Mouse (Mus musculus): ENCODE data around the gene B9d2.
A peak's percentile ranks its signal among the peaks of the same experiment; 100 is the strongest.

B9d2 gene

GRCm38 (mm10) chr7:25674719-25675300 is 5.8 kb upstream of the B9d2 start, which contains the start of gene Tmem91:
TSS of gene Tmem91 (minus strand) at chr7:25675166.
- DNase-seq (ENCODE audit: low read depth): peak; percentile 13

- no peak for DNase-seq (ENCODE audit: low read depth)
These were observed 5.2 kb upstream of the B9d2 start for GRCm38 (mm10) chr7:25675405-25675804.

DNA sequence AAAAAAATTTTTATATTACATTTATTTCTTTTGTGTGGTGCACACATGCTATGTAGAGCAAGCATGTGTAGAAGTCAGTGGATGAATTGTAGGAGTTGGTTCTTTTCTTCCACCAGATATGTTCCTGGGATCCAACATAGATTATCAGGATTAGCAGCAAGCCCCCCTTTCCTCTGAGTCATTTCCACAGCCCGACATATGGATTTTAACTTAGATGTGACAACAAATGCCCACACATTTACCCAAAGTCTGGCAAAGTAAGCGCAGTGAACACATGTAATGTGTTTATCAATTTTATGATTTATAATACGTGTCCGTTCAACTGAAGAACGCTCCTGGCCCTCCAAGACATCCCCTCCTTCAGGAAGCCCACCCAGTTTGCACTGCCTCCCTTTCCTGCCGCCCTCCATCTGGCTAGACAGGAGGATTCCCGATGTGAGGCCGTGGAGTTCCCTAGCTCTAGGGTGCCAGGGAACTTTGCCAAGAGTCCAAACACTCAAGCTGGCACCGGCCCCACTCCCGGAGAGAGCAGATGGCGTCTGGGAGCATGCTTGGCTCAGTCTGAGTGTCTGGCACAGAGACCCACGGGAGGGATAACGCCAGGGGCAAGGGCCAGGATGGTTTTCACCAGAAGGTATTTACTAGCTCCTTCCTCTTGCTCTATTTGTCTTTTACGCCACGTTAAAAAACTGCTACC is 4.3 kb upstream of the B9d2 start:
- DNase-seq (ENCODE audit: low read depth): no peak

- no peak for DNase-seq (ENCODE audit: low read depth)
These were observed 3.6 kb upstream of the B9d2 start for GRCm38 (mm10) chr7:25677013-25677412.

GRCm38 (mm10) chr7:25679971-25680370 is 609 bp upstream of the B9d2 start:
- no peak for DNase-seq (ENCODE audit: low read depth)

- DNase-seq (ENCODE audit: low read depth): peak; percentile 74
These were observed 1.0 kb downstream of the B9d2 start for GRCm38 (mm10) chr7:25681341-25682231.

- DNase-seq (ENCODE audit: low read depth): peak; percentile 73
These were observed 3.0 kb downstream of the B9d2 start for GRCm38 (mm10) chr7:25683474-25684180.

GRCm38 (mm10) chr7:25684659-25685058 is 4.1 kb downstream of the B9d2 start:
- no peak for DNase-seq (ENCODE audit: low read depth)

GRCm38 (mm10) chr7:25685926-25686470 is 5.4 kb downstream of the B9d2 start:
- DNase-seq (ENCODE audit: low read depth): no peak

DNA sequence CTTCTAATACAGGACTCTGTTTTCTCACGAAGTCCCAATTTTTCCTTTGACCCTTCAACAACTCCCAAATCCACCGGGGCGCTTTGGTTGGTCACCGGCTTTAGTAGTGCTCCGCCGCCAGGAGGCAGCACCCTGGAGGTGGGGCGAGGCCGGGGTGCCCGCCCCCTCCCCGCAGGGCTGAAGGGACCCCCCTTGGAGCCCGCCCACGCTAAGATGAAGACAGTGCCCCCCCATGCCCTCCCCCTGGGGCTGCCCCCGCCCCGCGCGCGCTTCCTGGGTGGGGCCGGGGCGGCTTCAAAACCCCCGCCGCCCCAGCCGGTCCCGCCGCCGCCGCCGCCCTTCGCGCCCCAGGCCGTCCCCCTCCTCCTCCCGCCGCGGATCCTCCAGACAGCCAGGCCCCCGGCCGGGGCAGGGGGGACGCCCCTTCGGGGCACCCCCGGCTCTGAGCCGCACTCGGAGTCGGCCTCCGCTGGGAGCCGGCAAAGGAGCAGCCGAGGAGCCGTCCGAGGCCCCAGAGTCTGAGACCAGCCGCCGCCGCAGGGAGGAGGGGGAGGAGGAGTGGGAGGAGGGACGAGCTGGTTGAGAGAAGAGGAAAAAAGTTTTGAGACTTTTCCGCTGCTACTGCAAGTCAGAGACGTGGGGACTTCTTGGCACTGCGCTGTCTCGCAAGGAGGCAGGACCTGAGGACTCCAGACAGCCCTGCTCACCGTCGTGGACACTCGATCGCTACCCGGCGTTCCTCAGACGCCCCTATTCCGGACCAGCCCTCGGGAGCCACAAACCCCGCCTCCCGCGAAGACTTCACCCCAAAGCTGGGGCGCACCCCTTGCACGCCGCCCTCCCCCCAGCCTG is 6.3 kb downstream of the B9d2 start, which contains the start of gene Tgfb1:
Gene Tgfb1, plus strand, starts transcription at position 323 of the 852 bp plus-strand sequence.
- DNase-seq (ENCODE audit: low read depth): peak; percentile 92

GRCm38 (mm10) chr7:25687811-25688401 is 7.3 kb downstream of the B9d2 start:
- peak; percentile 61 for DNase-seq (ENCODE audit: low read depth)

- peak; percentile 92 for DNase-seq (ENCODE audit: low read depth)
These were observed 8.4 kb downstream of the B9d2 start for GRCm38 (mm10) chr7:25688810-25689586.

- no peak for DNase-seq (ENCODE audit: low read depth)
These were observed 9.0 kb downstream of the B9d2 start for GRCm38 (mm10) chr7:25689603-25690021.

- DNase-seq (ENCODE audit: low read depth): no peak
These were observed 9.5 kb downstream of the B9d2 start for GRCm38 (mm10) chr7:25690051-25690450.

- no peak for DNase-seq (ENCODE audit: low read depth)
These were observed 13.5 kb downstream of the B9d2 start for GRCm38 (mm10) chr7:25694104-25694503.

DNA sequence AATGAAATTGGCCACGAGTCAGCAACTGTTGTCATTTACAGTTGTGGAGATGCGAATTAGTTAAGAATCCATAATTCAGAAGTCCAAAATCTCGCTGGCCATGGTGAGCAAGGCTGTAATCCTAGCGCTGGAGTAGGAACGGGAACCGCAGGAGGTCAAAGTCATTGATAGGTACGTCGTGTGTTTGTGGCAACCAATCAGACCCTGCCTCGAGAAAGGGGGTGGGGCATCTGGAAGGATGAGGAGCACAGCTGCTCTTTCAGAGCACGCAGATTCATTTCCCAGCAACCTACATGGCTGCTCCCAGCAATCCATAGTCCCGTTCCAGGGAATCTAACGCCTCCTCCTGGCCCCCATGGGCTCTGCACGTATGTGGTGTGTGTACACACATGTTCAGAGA is 19.3 kb downstream of the B9d2 start:
- no peak for DNase-seq (ENCODE audit: low read depth)

- DNase-seq (ENCODE audit: low read depth): peak; percentile 56
These were observed 20.2 kb downstream of the B9d2 start for GRCm38 (mm10) chr7:25700732-25701131.

- peak; percentile 59 for DNase-seq (ENCODE audit: low read depth)
These were observed 21.8 kb downstream of the B9d2 start for GRCm38 (mm10) chr7:25702350-25702749.

DNA sequence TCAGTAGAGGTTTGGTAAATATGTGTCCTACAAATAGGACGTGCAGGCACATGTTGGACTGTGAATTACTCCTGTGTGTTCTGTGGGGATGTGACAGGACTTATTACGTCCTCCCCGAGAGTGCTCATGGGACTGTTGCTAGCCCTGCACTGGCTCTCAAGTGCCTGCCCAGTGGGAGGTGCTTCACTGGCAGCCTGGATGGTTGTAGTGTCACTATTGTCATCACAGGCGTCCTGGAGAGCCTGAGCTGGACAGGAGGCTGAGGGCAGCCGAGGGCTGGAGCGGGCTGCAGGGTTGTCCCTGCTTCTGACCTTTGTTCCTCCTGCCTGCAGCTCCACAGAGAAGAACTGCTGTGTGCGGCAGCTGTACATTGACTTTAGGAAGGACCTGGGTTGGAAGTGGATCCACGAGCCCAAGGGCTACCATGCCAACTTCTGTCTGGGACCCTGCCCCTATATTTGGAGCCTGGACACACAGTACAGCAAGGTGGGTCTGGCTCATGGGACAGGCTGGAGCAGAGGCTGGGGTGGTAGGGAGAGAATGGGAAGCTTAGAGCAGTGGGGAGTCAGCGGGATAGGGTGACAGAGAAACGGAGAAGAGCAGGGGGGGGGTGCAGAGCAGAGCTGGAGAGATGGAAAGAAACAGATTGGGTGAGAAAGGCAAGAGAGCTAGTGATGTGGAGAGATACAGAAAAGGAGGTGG is 23.4 kb downstream of the B9d2 start:
- no peak for DNase-seq (ENCODE audit: low read depth)
